Mouse (Mus musculus) kidney, embryonic 14.5 days (tissue): ENCODE results near the gene Usp17la. TPM values are rescaled to one million over a fixed set of nuclear protein-coding genes. Genes with fewer than 3 reads are reported as not detected.
"Not testable (repeated sequence)": the region's sequence is repeated elsewhere in the genome, so short reads cannot be mapped to it uniquely, and the experiment has no call there.

Source experiments
- ATAC-seq: fragments of 200-750 bp; cut with Nextera tagmentation; 2 replicates; pipeline ENCODE4 v1.8.0; 2017; ENCODE audit warnings: moderate number of reproducible peaks, mild to moderate bottlenecking, moderate TSS enrichment, moderate library complexity; ENCODE audit not compliant: low FRiP score, low TSS enrichment
- H3K27ac ChIP-seq: fragments of 300-500 bp; sonication (generic); 2 replicates; pipeline ENCODE4 v1.5.1; 2014; ENCODE audit warnings: low read depth, mild to moderate bottlenecking, low read length, moderate library complexity, mixed read lengths
- H3K27me3 ChIP-seq: fragments of 300-500 bp; sonication (generic); 2 replicates; pipeline ENCODE4 v1.6.1; 2014; ENCODE audit warnings: mild to moderate bottlenecking, low read length; ENCODE audit not compliant: control insufficient read depth, insufficient read depth
- H3K36me3 ChIP-seq: fragments of 300-500 bp; sonication (generic); 2 replicates; pipeline ENCODE4 v1.6.1; 2014; ENCODE audit warnings: low read length, mixed read lengths; ENCODE audit not compliant: control insufficient read depth, insufficient read depth
- H3K4me1 ChIP-seq: fragments of 300-500 bp; sonication (generic); 2 replicates; pipeline ENCODE4 v1.6.1; 2014; ENCODE audit warnings: low read length, mixed read lengths; ENCODE audit not compliant: control insufficient read depth, insufficient read depth
- H3K4me2 ChIP-seq: fragments of 300-500 bp; sonication (generic); replicated peaks from 2 replicates; pipeline ENCODE4 v1.6.1; 2014; ENCODE audit warnings: low read depth, mild to moderate bottlenecking, low read length
- H3K4me3 ChIP-seq: fragments of 300-500 bp; sonication (generic); 2 replicates; pipeline ENCODE4 v1.5.1; 2014; ENCODE audit warnings: mild to moderate bottlenecking, low read length
- H3K9ac ChIP-seq: fragments of 300-500 bp; sonication (generic); 2 replicates; pipeline ENCODE4 v1.6.1; 2014; ENCODE audit warnings: low read depth, mild to moderate bottlenecking, low read length, moderate library complexity
- H3K9me3 ChIP-seq: fragments of 300-500 bp; sonication (generic); 2 replicates; pipeline ENCODE4 v1.6.1; 2016; ENCODE audit warnings: low read length; ENCODE audit not compliant: control insufficient read depth
- WGBS: fragments of 180-500 bp; shearing (Covaris S2); extraction: QIAGEN DNeasy Blood & Tissue Kit; methylation state at CpG from one replicate; pipeline ENCODE4 v1.1.7; 2014; 5-methylcytosine and 5-hydroxymethylcytosine counted together
- polyA plus RNA-seq: library from polyadenylated mRNA; unstranded; fragments of >200 nt; fragmentation: Nextera tagmentation; extraction: Ambion mirVana; gene quantifications from 2 replicates; pipeline ENCODE4 v1.2.1, GENCODE M21; 2014

Gene Usp17la
- polyA plus RNA-seq = not detected in 2 replicates

DNA sequence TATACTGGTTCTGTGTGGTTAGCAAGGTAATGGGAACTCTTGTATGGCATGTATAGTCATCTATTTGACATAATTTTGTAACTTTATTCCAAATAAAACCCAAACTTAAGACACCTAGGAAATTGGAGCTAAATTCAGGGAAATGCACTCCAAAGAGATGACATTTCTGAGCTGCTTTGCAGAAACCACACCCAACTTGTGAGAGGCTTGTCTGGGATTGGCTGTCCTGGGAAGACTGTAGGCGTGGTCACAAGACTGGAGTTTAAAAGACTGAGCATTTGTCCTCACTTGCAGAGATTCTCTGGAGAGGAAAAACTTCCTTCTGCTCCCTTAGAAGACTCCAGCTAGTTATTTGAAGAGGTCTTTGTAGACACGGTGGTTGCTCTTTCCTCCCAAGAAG is at the start of gene Usp17la:
Gene Usp17la (plus strand): TSS at position 301 of the 400 bp plus-strand sequence.
- not testable (repeated sequence) for H3K9ac ChIP-seq, H3K4me2 ChIP-seq, H3K4me3 ChIP-seq, H3K4me1 ChIP-seq, H3K27ac ChIP-seq, H3K9me3 ChIP-seq, H3K36me3 ChIP-seq, ATAC-seq, H3K27me3 ChIP-seq
- 77% methylated on average over 2 of the region's 2 CpGs for WGBS

DNA sequence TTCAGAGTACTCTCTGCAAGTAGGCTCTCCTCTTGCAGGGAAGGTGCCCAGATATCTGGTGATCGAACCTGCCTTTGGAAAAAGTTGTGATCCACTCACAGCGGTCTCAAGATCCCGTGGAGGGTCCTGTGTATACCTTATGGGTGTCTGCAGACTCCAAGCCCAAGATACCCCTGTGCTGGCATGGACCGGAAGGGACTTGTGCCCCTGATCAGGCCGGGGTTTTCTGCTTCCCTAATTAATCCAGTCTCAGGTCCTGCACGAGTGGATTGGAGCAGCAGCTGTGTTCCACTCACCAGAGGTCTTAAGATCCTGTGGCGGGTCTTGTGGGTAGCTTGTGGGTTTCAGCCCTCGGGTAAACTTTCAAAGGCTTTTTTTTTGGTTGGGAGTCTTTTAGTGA is 46.5 kb upstream of the Usp17la start:
- ATAC-seq, H3K4me2 ChIP-seq, H3K36me3 ChIP-seq, H3K9ac ChIP-seq, H3K4me1 ChIP-seq, H3K27me3 ChIP-seq, H3K27ac ChIP-seq, H3K4me3 ChIP-seq, H3K9me3 ChIP-seq: not testable (repeated sequence)
- WGBS = 83% methylated on average over 8 of the region's 8 CpGs

- Histone ChIP-seq H3K4me2 (no peak within 1 kb of the TSS), H3K27ac (no peak within 1 kb of the TSS), H3K36me3 (no peaks in the 10 kb centered on the region), H3K9me3 (no peaks in the 10 kb centered on the region), H3K4me3 (no peak within 1 kb of the TSS), H3K27me3 (no peaks in the 10 kb centered on the region), H3K4me1 (no peaks in the 10 kb centered on the region), H3K9ac (no peak within 1 kb of the TSS)
- WGBS = 60% methylated on average over 1 of the region's 1 CpGs
- no peak for ATAC-seq
These were observed 14.3 kb upstream of the Usp17la start, which contains the start of gene Usp17lb for GRCm38 (mm10) chr7:104842503-104842902. Usp17lb (minus strand) TSS chr7:104842603.

GRCm38 (mm10) chr7:104843731-104844287 is 13.0 kb upstream of the Usp17la start:
- Histone ChIP-seq H3K27me3 (no peaks in the 10 kb centered on the region), H3K9me3 (no peaks in the 10 kb centered on the region), H3K4me1 (no peaks in the 10 kb centered on the region), H3K36me3 (no peaks in the 10 kb centered on the region), H3K4me2 (no peak overlapping the region), H3K4me3 (no peak overlapping the region), H3K9ac (no peak overlapping the region), H3K27ac (no peak overlapping the region)
- WGBS = 86% methylated on average over 1 of the region's 1 CpGs
- ATAC-seq = no peak

DNA sequence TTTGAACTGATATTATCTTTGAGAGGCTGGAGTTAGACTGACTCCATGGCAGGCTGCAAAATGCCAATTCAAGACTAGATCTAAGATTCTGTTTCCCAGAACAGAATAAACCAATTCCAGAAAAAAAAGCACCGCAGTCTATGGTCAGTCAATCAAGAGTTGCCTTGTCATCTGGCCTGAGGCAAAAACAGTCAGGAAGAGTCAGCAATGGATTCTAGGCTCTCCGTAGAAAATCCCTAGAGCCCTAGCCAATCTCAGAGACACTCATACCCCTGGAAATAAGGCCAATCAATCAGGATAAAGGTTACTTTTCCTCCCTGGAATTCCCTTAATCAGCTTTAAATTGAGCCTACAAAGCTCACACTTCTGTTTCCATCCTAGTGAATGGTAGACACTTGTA is 5.3 kb upstream of the Usp17la start:
- not testable (repeated sequence) for ATAC-seq

DNA sequence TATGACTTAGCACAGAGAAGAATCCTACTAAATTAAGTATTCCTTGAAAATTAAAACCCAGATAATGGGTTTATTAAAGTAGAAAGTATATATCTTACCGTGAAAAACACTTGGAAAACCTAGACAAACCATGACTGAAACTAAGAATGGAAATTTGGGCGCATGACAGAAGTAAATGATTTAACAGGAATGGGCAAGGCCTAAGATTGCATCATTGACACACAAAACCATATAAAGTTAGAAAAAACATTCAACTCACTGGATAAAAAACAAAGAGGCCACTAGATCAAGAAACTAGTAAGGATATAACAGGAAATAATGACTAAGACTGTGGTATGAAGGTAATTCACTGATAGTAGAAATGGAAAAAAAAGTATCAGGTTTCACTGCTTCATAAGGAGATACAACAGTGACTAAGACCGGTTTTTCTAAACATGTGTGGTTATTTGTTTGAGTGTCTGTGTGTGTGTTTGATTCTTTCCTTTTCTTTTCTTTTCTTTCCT is 1.5 kb upstream of the Usp17la start:
- no peak for ATAC-seq
- Histone ChIP-seq H3K36me3 (no peaks in the 10 kb centered on the region), H3K4me3 (no peak overlapping the region), H3K27me3 (no peaks in the 10 kb centered on the region), H3K4me2 (no peak overlapping the region), H3K9ac (no peak overlapping the region), H3K27ac (no peak overlapping the region), H3K4me1 (no peaks in the 10 kb centered on the region), H3K9me3 (no peaks in the 10 kb centered on the region)
- 86% methylated on average over 3 of the region's 3 CpGs for WGBS

More for the DNA sequence above, 5.3 kb upstream of the Usp17la start:
- not testable (repeated sequence) for H3K9ac ChIP-seq, H3K27ac ChIP-seq, H3K36me3 ChIP-seq, H3K4me3 ChIP-seq, H3K4me2 ChIP-seq, H3K4me1 ChIP-seq, H3K27me3 ChIP-seq, H3K9me3 ChIP-seq
- WGBS = 85% methylated on average over 2 of the region's 2 CpGs

DNA sequence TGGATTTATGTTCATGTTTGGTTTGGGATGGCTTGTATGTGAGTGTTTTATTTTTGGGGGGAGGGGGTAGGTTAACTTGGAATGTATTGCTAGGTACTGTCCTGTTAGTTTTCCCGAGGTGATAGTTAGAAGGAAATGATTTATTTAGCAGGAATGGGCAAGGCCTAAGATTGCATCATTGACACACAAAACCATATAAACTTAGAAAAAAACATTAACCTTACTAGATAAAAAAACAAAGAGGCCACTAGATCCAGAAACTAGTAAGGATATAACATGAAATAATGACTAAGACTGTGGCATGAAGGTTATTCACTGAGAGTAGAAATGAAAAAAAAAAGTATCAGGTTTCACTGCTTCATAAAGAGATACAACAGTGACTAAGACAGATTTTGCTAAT is 874 bp downstream of the Usp17la start:
- no peaks in the 10 kb centered on the region for H3K9me3 ChIP-seq
- no peaks in the 10 kb centered on the region for H3K36me3 ChIP-seq
- H3K4me3 ChIP-seq = no peak overlapping the region
- H3K4me2 ChIP-seq = no peak overlapping the region
- H3K9ac ChIP-seq = no peak overlapping the region
- 55% methylated on average over 1 of the region's 1 CpGs for WGBS
- ATAC-seq = no peak
- no peaks in the 10 kb centered on the region for H3K27me3 ChIP-seq
- H3K4me1 ChIP-seq = no peaks in the 10 kb centered on the region
- no peak overlapping the region for H3K27ac ChIP-seq

- no peaks in the 10 kb centered on the region for H3K4me1 ChIP-seq
- 82% methylated on average over 3 of the region's 3 CpGs for WGBS
These were observed 4.6 kb downstream of the Usp17la start for GRCm38 (mm10) chr7:104861381-104861780.

DNA sequence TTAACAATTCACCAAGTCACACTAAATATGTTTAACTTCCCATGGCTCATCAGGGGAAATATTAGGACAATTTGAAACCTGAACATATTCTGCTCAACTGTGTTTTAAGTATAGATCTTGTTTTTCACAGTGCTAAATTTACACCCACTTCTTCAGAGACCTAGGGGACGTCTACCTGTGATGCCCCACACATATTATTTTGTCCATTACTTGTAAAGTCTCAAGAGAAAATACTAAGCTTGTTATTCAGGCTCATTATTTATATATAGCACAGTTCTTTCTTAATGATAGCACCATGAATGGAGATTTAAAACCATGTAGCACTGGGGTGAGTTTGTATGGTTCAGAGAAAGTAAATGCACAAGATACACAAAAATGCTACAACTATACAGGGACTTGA is 20.9 kb downstream of the Usp17la start, which contains the start of gene Olfr665:
Gene Olfr665 (plus strand): TSS at position 301 of the 400 bp plus-strand sequence.
- Histone ChIP-seq H3K27ac (no peak within 1 kb of the TSS), H3K4me1 (no peaks in the 10 kb centered on the region), H3K36me3 (no peaks in the 10 kb centered on the region), H3K9ac (no peak within 1 kb of the TSS), H3K27me3 (no peaks in the 10 kb centered on the region), H3K9me3 (no peaks in the 10 kb centered on the region), H3K4me3 (no peak within 1 kb of the TSS), H3K4me2 (no peak within 1 kb of the TSS)
- no peak for ATAC-seq
- 55% methylated on average over 1 of the region's 1 CpGs for WGBS

More at GRCm38 (mm10) chr7:104861381-104861780, 4.6 kb downstream of the Usp17la start:
- H3K36me3 ChIP-seq = no peaks in the 10 kb centered on the region
- ATAC-seq = no peak
- H3K9me3 ChIP-seq = no peaks in the 10 kb centered on the region
- no peak overlapping the region for H3K27ac ChIP-seq
- H3K4me3 ChIP-seq = no peak overlapping the region
- H3K4me2 ChIP-seq = no peak overlapping the region
- no peaks in the 10 kb centered on the region for H3K27me3 ChIP-seq
- no peak overlapping the region for H3K9ac ChIP-seq
